Mouse (Mus musculus) E14TG2a.4 (cell line): ENCODE measurements around the gene Mybbp1a.

ENCODE experiments used
- CTCF ChIP-seq: conservative IDR thresholded peaks from 2 replicates; pipeline ENCODE4 v1.5.1; 2014; ENCODE audit warnings: low read length
- NANOG ChIP-seq: IDR thresholded peaks from 2 replicates; pipeline ENCODE4 v1.6.1; 2014; ENCODE audit warnings: borderline replicate concordance, low read length, mixed read lengths
- POU5F1 ChIP-seq: IDR thresholded peaks from 2 replicates; pipeline ENCODE4 v1.6.1; 2014; ENCODE audit warnings: low read length, borderline replicate concordance

DNA sequence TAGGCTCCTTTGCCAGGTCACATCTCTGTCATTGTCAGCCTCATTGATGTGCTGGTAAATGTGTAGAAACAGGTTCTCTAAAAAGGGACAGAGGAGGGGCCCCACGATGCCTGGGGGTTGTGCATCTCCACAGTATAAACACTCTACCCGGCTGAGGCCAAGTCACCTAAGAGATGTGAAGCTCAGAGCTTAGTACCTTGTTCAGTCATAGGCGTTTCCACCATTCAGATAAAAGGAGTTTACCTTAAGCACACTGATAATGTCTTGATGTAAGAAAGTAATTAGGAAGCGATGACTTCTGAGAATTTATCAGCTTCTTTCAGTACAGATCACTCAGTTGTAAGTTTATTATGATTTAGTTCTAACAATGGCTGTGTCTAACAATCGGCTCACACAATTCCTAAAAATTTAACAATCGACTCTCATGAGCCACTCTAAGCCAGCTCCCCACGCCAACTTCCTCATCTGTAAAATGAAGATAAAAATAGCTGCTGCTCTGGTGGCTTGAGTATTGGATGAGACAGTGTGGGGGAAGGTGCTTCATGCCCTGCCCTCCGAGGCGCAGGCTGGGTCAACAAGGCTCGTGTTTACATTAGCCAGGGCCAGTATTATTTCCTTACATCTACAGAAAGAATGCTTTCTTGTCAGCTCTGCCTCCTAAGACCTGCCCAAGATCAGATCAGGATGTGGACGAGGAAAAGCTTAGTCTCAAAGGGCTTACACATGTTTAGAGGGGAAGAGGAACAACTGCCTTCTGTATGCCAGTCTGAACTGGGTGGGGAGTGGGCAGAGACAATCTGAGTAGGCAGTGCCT is 25.7 kb downstream of the Mybbp1a start:
- TF ChIP-seq CTCF = no peak
- no peak for TF ChIP-seq POU5F1
- TF ChIP-seq NANOG = no peak
